Mouse (Mus musculus) hindbrain, embryonic 14.5 days (tissue): ENCODE measurements around the gene Klf6. TPM values are rescaled to one million over a fixed set of nuclear protein-coding genes. Genes with fewer than 3 reads are reported as not detected.

ENCODE experiments used
- ATAC-seq: fragments of 200-750 bp; cut with Nextera tagmentation; 2 replicates; pipeline ENCODE4 v1.8.0; 2017; ENCODE audit warnings: moderate number of reproducible peaks, mild to moderate bottlenecking, moderate TSS enrichment, moderate library complexity; ENCODE audit not compliant: low FRiP score
- DNase-seq: peaks from one replicate; pipeline ENCODE4 v3.0.0-alpha.2; 2015; ENCODE audit warnings: low spot score
- H3K27ac ChIP-seq: fragments of 300-500 bp; sonication (generic); 2 replicates; pipeline ENCODE4 v1.5.1; 2014; ENCODE audit warnings: mild to moderate bottlenecking, moderate library complexity
- H3K27me3 ChIP-seq: fragments of 300-500 bp; sonication (generic); 2 replicates; pipeline ENCODE4 v1.6.1; 2014; ENCODE audit warnings: mild to moderate bottlenecking, low read length, mixed read lengths; ENCODE audit not compliant: control insufficient read depth, insufficient read depth
- H3K36me3 ChIP-seq: fragments of 300-500 bp; sonication (generic); replicated peaks from 2 replicates; pipeline ENCODE4 v1.6.1; 2014; ENCODE audit not compliant: control insufficient read depth, insufficient read depth
- H3K4me1 ChIP-seq: fragments of 300-500 bp; sonication (generic); replicated peaks from 2 replicates; pipeline ENCODE4 v1.6.1; 2014; ENCODE audit warnings: antibody characterized with exemption, low read length, mixed read lengths; ENCODE audit not compliant: control insufficient read depth, insufficient read depth
- H3K4me2 ChIP-seq: fragments of 300-500 bp; sonication (generic); replicated peaks from 2 replicates; pipeline ENCODE4 v1.6.1; 2014; ENCODE audit warnings: mild to moderate bottlenecking, moderate library complexity
- H3K4me3 ChIP-seq: fragments of 300-500 bp; sonication (generic); replicated peaks from 2 replicates; pipeline ENCODE4 v1.5.1; 2014; ENCODE audit warnings: mild to moderate bottlenecking, low read length
- H3K9ac ChIP-seq: fragments of 300-500 bp; sonication (generic); 2 replicates; pipeline ENCODE4 v1.6.1; 2014
- H3K9me3 ChIP-seq: fragments of 300-500 bp; sonication (generic); 2 replicates; pipeline ENCODE4 v1.6.1; 2016; ENCODE audit warnings: low read length; ENCODE audit not compliant: control insufficient read depth
- WGBS: fragments of 180-500 bp; shearing (Covaris S2); extraction: QIAGEN DNeasy Blood & Tissue Kit; methylation state at CpG from one replicate; pipeline ENCODE4 v1.1.7; 2014; 5-methylcytosine and 5-hydroxymethylcytosine counted together
- polyA plus RNA-seq: library from polyadenylated mRNA; unstranded; fragments of >200 nt; fragmentation: Nextera tagmentation; extraction: Ambion mirVana; gene quantifications from 2 replicates; pipeline ENCODE4 v1.2.1, GENCODE M21; 2014

Klf6 gene
- polyA plus RNA-seq, 1 experiment from 2014 or later: 77.8 TPM

DNA sequence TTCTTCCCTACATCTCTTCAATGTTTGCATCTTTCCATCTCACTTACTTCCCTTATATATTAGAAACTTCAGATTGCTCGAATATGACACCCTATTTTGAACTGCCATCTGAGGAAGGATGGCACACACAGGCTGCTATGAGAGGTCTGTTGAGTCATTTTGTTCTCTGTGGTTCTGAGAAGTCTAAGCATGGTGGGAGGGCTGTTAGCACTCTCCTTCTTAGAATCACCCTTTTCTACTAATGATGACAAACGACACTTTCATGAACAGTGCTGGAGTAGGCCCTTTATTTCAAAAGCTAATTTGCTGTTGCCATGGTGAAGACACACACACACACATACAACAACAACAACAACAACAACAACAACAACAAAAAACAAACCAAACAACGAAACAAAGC lies 28.8 kb downstream of the Klf6 start:
- Histone ChIP-seq H3K9ac (no peak overlapping the region), H3K4me1 (no peaks in the 10 kb centered on the region), H3K27ac (no peak overlapping the region), H3K36me3 (no peaks in the 10 kb centered on the region), H3K4me2 (no peak overlapping the region), H3K9me3 (no peaks in the 10 kb centered on the region), H3K27me3 (no peaks in the 10 kb centered on the region), H3K4me3 (no peak overlapping the region)
- 68% methylated on average over 3 of the region's 3 CpGs for WGBS
- DNase-seq (no peak), ATAC-seq (no peak)

DNA sequence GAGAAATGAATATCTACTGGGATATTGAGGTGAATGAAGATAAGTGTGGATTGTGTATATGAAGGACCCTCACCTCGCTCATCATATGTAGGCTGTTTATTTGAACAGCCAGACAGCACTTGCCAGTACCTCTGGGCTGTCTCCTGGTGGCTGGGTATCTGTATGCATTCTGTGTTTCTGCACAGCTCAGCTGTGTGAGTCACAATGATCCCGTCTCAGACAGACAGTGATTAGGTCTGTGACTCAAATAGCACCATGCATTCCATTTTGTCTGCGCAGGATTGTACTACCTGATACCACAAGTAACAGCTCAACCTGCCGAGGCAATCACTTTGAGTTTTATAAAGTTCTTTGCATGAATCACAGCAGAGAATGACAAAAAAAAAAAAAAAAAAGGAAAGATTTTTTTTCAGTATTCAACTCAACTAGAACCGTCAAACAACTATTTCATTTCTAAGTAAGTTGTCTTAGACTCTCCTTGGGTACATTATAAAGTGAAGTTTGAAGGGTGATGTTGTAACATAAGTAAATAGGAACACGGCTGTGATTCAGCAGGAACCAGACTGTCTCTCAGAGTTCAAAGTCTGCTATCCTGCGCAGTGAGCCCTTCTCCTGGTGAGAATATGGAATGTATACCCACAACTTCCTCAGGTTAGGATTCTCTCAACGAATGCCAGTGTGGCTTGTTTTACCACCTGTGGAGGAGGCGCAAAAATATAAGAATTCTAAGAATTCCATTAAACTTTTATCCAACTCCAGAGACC lies 31.6 kb downstream of the Klf6 start:
- H3K27ac ChIP-seq: no peak overlapping the region
- H3K4me1 ChIP-seq: no peaks in the 10 kb centered on the region
- H3K27me3 ChIP-seq: no peaks in the 10 kb centered on the region
- 79% methylated on average over 9 of the region's 9 CpGs for WGBS
- H3K4me3 ChIP-seq: no peak overlapping the region
- H3K4me2 ChIP-seq: no peak overlapping the region
- H3K9ac ChIP-seq: no peak overlapping the region
- DNase-seq (no peak), ATAC-seq (no peak)
- no peaks in the 10 kb centered on the region for H3K9me3 ChIP-seq
- H3K36me3 ChIP-seq: no peaks in the 10 kb centered on the region

DNA sequence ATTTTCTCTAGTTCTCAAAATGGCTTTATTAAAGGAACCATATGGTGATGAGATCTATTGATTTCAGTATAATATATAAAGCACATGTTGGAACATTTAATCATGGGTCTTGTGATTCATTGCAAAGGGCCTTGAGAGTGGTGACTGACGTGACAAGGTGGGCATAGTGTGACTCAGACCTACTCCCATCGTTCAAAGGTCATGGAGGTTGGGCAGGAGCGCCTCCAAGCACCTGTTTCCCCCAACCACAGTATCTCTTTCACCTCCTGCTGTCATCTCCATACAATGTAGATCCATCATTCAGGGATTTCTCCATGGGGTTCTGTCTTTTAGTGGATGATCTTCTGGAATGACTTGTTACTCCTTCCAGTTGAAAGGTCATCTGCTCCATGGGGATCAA lies 33.6 kb downstream of the Klf6 start:
- H3K36me3 ChIP-seq: no peaks in the 10 kb centered on the region
- no peaks in the 10 kb centered on the region for H3K27me3 ChIP-seq
- WGBS: 79% methylated on average over 3 of the region's 3 CpGs
- H3K9ac ChIP-seq: no peak overlapping the region
- ATAC-seq (no peak), DNase-seq (no peak)
- no peak overlapping the region for H3K4me3 ChIP-seq
- H3K9me3 ChIP-seq: no peaks in the 10 kb centered on the region
- no peak overlapping the region for H3K27ac ChIP-seq
- H3K4me1 ChIP-seq: no peaks in the 10 kb centered on the region
- no peak overlapping the region for H3K4me2 ChIP-seq

DNA sequence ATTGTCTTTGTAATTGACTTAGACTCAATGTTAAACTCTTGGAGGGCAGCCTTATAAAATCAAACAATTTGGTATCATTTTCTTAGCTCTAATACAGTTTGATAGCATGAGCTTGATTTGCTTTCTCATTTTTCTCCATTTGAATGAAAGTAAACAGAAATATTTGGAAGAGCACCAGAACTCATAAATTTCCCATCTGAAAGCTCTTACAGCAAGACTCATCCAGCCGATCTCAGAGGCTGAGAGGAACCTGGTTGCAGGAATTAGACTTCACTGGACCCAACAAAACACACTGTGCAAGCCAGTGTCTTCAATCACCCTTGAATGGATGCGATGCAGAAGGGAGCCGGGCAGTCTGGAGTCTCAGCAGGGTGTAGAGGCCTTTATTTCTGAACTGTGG lies 34.6 kb downstream of the Klf6 start:
- H3K27ac ChIP-seq: no peak overlapping the region
- no peak for ATAC-seq
- no peak overlapping the region for H3K4me3 ChIP-seq
- WGBS: 49% methylated on average over 3 of the region's 3 CpGs
- no peaks in the 10 kb centered on the region for H3K27me3 ChIP-seq
- H3K4me1 ChIP-seq: no peaks in the 10 kb centered on the region
- H3K36me3 ChIP-seq: no peaks in the 10 kb centered on the region
- H3K4me2 ChIP-seq: no peak overlapping the region
- no peaks in the 10 kb centered on the region for H3K9me3 ChIP-seq
- no peak for DNase-seq
- H3K9ac ChIP-seq: no peak overlapping the region

- Histone ChIP-seq H3K4me2 (no peak overlapping the region), H3K27ac (no peak overlapping the region), H3K36me3 (no peaks in the 10 kb centered on the region), H3K9ac (no peak overlapping the region), H3K4me1 (no peaks in the 10 kb centered on the region), H3K4me3 (no peak overlapping the region), H3K9me3 (no peaks in the 10 kb centered on the region), H3K27me3 (no peaks in the 10 kb centered on the region)
- ATAC-seq (no peak), DNase-seq (peak; percentile 38)
- 64% methylated on average over 14 of the region's 14 CpGs for WGBS
Observed at GRCm38 (mm10) chr13:5897176-5897959, 36.1 kb downstream of the Klf6 start.

- Histone ChIP-seq H3K27ac (no peak overlapping the region), H3K4me1 (no peaks in the 10 kb centered on the region), H3K4me3 (no peak overlapping the region), H3K4me2 (no peak overlapping the region), H3K9ac (no peak overlapping the region), H3K9me3 (no peaks in the 10 kb centered on the region), H3K36me3 (no peaks in the 10 kb centered on the region), H3K27me3 (no peaks in the 10 kb centered on the region)
- WGBS: 71% methylated on average over 1 of the region's 1 CpGs
- ATAC-seq (no peak), DNase-seq (no peak)
Observed at GRCm38 (mm10) chr13:5899021-5899420, 37.7 kb downstream of the Klf6 start.

GRCm38 (mm10) chr13:5899641-5900040 lies 38.4 kb downstream of the Klf6 start:
- Histone ChIP-seq H3K27ac (no peak overlapping the region), H3K4me1 (no peaks in the 10 kb centered on the region), H3K4me3 (no peak overlapping the region), H3K9ac (no peak overlapping the region), H3K36me3 (no peaks in the 10 kb centered on the region), H3K9me3 (no peaks in the 10 kb centered on the region), H3K27me3 (no peaks in the 10 kb centered on the region), H3K4me2 (no peak overlapping the region)
- 28% methylated on average over 3 of the region's 3 CpGs for WGBS
- DNase-seq (no peak), ATAC-seq (no peak)

GRCm38 (mm10) chr13:5913201-5913600 lies 51.9 kb downstream of the Klf6 start:
- no peak overlapping the region for H3K4me3 ChIP-seq
- ATAC-seq (no peak), DNase-seq (no peak)
- 81% methylated on average over 3 of the region's 3 CpGs for WGBS
- H3K9ac ChIP-seq: no peak overlapping the region
- no peak overlapping the region for H3K27ac ChIP-seq
- H3K9me3 ChIP-seq: no peaks in the 10 kb centered on the region
- H3K36me3 ChIP-seq: no peaks in the 10 kb centered on the region
- H3K27me3 ChIP-seq: no peaks in the 10 kb centered on the region
- H3K4me2 ChIP-seq: no peak overlapping the region
- H3K4me1 ChIP-seq: no peaks in the 10 kb centered on the region

DNA sequence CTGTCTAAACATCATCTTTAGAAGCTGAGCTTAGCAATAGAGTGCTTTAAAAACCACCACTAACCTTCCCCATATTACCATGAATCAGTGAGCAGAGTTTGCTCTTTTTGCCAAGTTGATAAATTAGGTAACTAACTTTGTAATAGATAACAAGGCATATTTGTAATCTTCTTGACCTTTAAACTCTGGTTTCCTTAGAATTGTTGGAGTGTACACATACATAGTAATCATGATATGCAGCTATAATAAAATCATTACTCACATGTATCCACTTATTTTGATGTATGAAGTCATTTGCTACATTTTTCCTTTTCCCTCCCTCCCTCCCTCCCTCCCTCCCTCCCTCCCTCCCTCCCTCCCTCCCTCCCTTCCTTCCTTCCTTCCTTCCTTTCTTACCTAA lies 56.1 kb downstream of the Klf6 start:
- DNase-seq (no peak), ATAC-seq (no peak)
- H3K9me3 ChIP-seq: no peaks in the 10 kb centered on the region
- no peak overlapping the region for H3K4me3 ChIP-seq
- no peaks in the 10 kb centered on the region for H3K27me3 ChIP-seq
- no peak overlapping the region for H3K9ac ChIP-seq
- no peaks in the 10 kb centered on the region for H3K36me3 ChIP-seq
- H3K27ac ChIP-seq: no peak overlapping the region
- H3K4me1 ChIP-seq: no peaks in the 10 kb centered on the region
- H3K4me2 ChIP-seq: no peak overlapping the region
